Mouse (Mus musculus) gastrocnemius, postnatal 4 days (tissue): Measurements from ENCODE around the gene Trim28. TPM values are rescaled to one million over a fixed set of nuclear protein-coding genes. Genes with fewer than 3 reads are reported as not detected.
A peak's percentile ranks its signal among the peaks of the same experiment; 100 is the strongest.

Experiments used
- DNase-seq, 2 experiments: peaks; one replicate each; pipeline ENCODE4 v3.0.0; 2021 to 2022; ENCODE audit warnings: low spot score in 2 of 2, mixed read lengths in 2 of 2
- total RNA-seq, 2 experiments: library from RNA; stranded (reverse); gene quantifications; 2 replicates each; pipeline ENCODE4 v1.2.3; 2021

Trim28 gene
- total RNA-seq, 2 experiments from 2014 or later: 232 to 252 TPM

DNA sequence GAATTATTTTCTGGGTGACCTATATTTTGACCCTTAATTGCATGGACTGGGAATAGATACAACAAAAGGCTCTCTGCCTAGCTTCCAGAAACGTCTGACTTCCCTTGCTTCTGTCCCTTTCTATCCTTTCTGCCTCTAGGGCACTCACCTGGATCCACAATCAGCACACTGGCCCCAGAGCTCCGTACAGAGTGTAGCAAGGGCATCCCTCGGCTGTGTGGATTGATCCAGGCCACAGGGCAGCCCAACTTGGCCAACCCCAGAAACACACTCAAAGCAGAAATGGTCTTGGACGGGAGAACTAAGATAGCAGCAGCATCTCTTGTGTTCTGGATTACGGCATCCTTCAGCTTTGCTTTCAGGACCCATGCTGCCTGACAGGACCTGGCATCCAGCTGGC, 1.7 kb upstream of the Trim28 start:
- no peak for DNase-seq

DNA sequence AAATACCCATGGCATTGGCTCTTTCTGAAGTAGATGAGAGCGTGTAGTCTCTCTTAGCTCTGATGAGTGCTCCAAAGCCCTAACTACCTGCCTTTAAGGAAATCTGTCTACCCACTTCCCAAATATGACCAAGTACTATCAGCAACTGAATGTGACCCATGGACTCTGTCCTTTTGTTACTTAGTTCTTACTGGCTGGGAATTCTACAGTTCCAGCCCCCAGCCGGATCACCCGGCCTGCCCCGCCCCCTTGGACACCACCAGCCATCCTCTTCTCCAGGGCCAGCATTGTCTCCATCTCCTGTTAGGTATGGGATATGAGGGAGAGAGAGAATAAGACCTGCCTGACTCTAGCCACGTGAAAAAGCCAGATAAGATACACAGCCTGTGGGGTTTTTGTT, 861 bp upstream of the Trim28 start, which contains the start of gene Slc27a5:
TSS of gene Slc27a5 (minus strand) at position 140 of the 400 bp plus-strand sequence.
- DNase-seq: no peak

DNA sequence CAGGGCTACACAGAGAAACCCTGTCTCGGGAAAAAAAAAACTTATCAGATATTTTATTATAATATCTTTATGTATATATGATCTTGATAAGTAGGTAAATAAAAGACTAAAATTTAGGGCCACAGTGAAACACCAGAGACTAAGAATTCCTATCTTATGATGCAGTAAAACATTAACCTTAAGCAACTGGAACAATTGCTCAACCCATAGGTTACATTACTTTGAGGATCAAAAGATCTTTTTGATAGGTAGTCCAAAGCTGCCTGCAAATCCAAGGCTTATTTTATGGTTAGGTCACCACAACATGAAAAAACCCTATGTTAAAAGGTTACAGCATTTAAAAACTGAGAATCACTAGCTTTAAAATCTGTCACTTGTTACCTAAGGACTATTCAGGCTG, 2.7 kb downstream of the Trim28 start:
- DNase-seq: no peak

DNA sequence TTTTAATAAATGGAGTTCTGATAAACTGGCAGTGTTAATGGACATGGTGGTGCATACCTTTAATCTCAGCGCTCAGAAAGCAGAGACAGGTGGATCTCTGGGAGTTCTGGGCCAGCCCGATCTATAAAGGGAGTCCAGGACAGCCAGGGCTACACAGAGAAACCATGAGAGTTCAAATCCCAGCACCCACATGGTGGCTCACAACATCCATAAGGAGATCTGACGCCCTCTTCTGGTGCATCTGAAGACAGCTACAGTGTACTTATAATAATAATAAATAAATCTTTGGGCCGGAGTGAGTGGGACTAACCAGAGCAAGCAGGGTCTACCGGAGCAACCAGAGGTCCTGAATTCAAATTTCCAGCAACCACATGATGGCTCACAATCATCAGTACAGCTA, 4.5 kb downstream of the Trim28 start:
- DNase-seq: no peak

DNA sequence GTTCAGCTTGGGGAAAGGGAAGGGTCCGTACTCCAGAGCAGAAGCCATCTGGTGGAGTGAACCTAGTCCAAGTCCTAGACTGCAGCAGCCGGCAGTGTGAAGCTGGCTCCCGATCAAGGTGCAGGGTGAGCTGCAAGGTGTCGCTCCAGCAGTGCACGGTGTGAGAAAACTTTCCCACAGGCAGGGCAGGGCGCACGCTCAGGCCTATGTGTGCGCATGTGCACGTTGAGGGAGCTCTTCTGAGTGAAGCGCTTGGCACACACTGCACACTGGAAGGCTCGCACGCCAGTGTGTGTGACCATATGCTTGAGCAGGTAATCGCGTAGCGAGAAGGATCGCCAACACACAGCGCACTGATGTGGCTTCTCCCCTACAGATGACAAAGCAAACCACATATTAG, 7.1 kb downstream of the Trim28 start:
- DNase-seq: no peak

DNA sequence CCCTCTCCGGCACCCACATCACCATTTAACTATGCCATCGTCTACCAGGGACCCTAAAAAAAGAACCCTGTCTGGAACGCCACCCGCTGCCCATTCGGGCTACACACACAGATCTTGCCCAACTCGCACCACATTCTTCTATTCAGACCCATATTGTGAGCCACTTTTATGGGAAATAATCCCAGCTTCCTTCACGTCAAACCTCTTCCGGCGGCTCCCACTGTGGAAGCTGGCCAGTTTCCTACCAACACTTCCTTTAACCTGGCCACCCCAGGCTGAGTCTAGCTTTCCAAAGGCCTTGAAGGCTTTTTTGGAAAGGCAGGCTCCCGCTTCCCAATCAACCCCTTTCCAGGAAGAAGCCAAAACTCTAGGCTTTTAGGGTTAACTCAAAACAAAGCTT, 7.6 kb downstream of the Trim28 start:
- no peak for DNase-seq

DNA sequence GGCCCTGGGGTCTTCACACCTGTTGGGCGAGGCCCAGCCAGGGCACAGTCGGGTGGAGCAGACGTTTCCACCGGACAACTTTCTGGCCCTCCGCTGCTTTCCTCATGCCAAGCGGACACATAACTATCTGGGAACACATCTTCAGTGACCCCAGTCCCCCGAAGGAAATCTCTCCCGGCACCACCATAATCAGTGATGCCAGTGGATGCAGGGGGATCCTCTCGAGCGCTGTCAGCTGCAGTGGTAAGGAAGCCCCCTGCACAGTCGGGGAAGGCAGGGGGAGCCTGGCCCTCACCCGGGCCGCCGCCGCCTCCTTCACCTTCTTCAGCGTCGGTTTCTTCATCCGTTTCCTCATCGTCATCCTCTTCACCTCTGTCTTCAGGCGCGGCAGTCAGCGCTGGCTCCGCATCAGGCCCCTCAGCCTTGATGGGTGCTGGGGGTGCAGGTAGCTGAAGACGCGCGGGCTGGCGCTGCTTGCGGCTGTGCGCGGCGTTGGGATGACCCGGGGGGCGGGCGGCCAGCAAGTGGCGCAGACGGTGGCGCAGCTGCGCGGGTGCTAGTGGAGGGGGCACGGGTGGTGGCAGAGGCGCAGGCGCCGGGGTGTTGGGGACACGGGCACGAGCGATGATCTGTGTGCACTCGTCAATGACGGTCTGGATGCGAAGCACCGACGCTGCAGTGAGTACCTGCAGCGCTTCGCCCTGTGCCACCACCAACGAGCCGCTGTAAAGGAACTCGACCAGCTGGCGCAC, 8.6 kb downstream of the Trim28 start:
- no peak for DNase-seq

DNA sequence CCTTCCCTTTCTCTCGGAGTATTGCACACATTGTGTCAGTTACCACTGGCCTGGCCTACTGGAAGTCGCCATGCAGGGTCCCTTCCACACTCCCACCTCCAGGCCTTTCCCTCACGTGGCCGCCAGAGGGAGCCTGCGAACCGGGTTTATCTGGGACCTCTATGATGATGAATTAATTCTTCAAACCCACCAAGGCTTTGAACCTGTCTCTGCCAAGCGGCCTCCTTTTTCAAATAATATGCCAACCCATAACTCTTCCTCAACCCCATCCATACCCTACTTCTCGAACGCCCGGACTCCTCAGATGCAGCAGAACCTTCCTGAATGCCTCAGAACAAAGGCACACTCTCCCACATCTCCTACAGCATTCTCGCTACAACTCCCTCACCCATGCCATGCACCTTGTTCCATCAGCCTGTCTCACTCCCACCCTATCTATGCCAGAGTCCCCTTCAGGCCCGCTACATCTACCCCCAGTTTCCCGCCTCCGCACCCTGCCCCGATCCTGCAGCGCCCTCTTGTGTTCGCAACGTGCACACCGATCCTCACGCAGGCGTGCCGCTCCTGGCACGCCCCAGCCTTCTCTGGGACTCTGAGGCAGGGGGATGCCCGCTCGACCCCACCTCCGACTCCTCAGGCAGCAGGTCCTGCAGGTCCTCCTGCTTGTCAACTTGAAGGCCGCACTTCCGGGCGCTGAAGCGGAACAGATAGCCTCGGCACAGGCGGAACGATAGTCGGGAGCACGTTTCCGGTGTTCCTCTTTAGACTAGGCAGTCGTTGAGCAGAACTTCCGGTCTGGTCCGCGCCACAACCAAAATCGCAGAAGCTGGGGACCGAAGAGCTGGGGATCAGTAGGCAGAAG, 10.5 kb downstream of the Trim28 start:
- DNase-seq: peak; percentile 75 to 93

DNA sequence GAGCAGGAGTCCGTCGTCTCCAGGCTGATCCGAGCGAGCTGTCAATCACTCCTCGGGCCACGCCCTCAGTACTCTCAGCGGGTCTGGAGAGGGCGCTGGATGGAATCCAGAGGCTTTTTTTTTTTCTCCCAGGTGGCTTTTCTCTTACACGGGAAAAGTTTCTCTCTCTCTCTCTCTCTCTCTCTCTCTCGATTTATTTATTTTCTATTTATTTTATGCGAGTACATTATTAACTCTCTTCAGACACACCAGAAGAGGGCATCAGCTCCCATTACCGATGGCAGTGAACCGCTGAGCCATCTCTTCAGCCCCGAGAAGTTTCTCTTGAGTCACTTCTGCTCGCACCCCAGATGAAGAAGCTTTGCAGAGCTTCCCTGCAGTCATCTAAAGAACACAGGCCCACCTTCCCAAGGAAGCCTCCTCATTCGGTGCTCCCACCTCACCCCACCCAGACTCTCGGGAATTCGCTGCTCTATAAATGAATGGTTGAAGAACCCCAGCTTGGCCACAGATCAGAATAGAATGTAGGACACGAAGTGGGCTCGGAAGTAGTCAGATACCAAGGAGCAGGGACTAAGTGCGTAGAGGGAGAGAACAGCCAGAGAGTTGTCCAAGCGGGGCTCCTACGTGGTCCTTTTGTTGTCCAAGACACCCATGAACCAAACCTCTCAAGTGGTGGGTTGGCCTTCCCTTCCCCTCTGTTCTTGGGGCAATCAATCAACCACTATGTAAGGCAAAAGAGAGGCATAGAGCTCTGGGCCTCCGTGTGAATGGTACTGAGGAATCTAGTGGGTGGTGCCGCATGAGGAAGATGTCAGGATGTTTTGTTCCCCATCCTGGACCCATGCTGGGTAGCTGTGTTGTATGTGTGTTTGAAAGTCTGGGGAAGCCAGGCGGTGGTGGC, 11.3 kb downstream of the Trim28 start, which contains the start of gene Zbtb45:
TSS of gene Zbtb45 (minus strand) at position 30 of the 904 bp plus-strand sequence.
- DNase-seq: no peak

DNA sequence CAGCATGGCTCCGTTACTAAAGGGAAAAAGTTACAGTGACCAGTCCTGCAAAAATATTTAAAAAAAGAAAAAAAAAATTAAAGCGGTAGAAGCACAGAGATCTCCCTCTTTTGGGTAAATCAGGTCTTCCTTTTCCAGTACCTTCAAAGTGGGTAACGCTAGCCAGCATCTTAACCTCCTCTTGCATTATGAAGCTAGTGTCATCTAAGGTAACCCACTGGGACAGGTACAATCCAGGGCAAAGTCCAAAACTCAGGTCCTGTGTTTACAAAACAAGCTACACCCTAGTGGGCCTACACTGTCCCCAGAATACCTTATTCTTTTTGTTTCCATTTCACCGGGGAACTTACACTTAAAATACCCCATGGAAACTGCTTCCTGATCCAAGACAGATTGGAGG, 14.8 kb downstream of the Trim28 start:
- no peak for DNase-seq

DNA sequence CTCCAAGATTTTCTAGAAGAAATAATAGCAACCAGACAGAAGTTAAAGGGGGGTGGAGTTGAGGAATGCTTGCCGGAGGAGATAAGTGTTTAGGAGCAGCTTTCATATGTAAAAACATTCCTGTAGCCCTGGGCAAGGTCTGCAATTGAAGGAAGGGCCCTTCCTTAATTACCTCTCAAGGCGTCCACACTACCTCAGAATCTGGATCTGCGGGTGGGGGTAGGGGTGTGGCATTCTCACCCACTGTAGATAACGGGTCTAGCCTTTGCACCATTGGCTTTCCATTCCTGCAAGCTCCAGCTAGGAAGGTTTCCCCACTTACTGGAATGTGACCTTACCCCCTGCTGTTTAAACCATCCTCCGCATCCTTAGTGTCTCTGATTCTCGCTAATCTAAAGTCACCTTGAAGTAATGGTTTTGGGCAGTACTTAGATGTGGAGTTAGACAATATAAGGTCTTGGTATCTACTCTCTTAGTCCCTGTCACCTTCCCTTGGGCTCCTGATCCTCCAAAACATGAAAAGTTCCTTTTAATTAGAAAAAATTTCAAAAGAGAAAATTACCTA, 15.4 kb downstream of the Trim28 start:
- DNase-seq: no peak

DNA sequence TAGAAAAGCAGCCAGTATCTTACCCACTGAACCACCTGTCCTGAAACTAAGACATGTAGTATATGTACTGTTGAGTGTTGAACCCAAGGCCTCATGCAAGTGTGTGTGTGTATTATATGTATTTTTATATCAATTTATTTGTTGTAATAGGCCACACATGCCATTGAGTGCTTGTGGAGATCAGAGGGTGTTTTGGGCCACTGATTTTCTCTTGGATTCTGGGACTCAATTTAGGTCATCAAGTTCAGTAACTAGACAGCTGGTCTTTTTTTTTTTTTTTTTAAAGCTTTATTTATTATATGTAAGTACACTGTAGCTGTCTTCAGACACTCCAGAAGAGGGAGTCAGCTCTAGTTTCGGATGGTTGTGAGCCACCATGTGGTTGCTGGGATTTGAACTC, 16.3 kb downstream of the Trim28 start:
- DNase-seq: no peak

DNA sequence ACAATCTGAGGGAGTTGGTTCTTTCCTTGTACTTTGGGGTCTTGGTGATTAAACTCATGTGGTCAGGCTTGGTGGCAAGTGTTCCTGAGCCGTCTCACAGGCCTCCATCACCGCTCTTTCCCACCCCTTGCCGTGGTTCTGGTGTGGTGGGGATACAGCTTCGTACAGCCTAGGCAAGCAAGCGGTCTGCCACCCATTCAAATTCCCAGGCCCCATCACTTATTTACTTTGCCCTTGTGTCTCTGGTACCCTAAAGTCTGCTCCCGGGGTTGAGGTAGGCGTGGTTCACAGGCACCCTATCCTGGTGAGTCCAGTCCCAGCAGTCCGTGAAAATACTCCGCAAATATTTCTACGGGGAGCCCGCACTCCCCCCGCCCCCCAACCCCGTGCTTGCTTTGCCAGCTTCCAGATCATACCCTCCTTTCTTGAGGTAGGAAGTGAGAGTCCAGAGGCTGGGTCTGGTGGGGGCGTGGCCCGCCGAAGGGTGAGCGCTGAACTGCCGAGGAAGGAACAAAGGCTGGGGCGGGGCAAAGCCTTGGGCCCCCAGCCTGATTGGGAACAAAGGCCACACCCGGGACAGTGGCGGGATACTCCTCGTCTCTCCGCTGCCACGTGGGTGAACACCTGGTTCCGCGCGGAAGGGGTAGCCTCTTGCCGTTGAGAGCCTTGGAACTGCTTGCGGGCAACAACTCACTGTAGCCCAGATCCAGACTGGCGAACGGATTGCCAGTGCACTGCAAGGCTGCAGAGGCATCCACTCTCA, 24.0 kb downstream of the Trim28 start:
- peak in 1 of 2 experiments; percentile 69 for DNase-seq

DNA sequence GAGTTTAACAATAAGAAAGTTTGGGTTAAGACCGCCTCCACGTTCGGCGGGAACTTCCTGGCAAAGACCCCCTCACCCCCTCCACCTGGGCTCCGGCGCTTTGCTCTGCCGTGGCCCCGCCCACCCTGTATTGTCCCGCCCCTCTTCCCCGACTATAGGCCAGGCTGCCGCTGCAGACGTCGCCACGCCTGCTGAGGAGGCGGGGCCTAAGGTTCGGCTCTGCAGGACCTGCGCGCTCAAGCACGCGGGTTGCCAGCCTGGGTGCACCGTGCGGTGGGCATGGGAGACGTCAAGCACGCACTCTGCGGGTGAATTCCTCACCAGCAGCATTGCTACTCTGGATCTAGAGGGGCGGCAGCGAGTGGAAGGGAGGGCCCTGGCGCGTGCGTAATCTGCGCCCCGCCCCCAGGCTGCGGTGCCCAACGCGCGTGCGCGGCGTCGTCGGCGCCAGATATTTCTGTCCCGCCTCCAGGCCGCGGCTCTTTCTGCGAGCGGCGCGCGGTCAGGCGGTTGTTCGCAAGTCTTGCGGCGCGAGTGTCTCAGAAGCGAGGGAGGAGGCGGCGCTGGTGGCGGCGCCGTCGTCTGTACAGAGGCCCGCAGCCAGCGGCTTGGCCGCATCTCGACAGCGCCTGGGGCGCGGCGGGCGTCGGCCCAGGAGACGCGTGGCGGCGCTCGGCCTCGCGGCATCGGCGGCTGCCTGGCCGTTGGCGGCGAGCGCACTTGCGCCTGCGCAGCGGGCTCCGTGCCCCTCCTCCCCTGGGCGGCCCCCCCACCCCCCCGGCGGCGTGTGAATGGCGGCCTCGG, 25.2 kb downstream of the Trim28 start:
- peak; percentile 92 to 95 for DNase-seq

DNA sequence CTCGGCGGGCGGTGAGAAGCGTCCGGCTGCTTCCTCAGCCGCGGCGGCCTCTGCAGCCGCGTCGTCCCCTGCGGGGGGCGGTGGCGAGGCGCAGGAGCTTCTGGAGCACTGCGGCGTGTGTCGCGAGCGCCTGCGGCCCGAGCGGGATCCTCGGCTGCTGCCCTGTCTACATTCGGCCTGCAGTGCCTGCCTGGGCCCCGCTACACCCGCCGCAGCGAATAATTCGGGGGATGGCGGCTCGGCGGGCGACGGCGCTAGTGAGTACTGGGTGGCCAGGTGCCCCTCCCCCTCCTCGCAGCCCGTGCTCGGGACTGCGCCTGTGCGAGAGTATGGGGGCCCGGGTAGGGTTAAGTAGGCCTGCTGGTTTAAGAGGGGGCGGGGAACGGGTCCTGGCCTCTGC, 25.9 kb downstream of the Trim28 start:
- DNase-seq: peak; percentile 68 to 85

DNA sequence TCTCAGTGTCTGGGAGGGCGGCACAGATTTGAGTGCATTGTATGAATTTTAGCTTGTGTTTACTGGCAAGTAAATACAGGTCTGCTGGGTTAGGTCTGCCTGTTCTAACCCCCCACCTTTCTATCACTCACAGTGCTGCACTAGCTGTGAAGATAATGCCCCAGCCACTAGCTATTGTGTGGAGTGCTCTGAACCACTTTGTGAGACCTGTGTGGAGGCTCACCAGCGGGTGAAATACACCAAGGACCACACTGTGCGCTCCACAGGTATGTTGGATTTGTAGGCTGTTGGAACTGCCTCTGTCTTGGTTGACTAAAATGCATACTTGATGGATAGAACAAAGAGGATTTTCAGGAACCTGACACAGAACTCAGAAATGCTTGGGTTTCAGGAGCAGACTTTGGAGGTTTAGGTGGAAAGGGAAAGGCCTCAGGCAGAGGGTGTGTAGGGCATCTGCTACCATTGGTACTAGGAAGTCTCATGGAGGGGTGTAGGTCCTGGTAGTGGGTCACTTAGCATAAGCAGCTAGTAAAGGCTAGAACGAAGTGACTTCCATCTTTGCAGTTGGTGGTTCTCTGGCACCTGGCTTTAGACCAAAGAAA, 26.7 kb downstream of the Trim28 start:
- no peak for DNase-seq

DNA sequence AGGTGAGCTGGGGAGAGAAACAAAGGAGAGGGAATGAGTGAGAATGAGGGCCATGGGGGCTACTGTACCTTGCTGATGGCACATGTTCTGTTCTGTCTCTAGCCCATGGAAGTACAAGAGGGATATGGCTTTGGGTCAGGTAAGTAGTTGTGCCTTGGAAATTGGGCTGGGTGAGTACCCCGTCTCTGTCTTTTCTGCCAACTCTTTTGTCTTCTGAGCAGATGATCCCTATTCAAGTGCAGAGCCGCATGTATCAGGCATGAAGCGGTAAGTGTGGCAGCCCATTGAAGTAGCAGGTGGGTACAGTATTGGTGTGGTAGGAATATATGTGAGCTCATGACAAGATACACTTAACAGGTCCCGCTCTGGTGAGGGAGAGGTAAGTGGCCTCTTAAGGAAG, 30.1 kb downstream of the Trim28 start:
- no peak for DNase-seq

DNA sequence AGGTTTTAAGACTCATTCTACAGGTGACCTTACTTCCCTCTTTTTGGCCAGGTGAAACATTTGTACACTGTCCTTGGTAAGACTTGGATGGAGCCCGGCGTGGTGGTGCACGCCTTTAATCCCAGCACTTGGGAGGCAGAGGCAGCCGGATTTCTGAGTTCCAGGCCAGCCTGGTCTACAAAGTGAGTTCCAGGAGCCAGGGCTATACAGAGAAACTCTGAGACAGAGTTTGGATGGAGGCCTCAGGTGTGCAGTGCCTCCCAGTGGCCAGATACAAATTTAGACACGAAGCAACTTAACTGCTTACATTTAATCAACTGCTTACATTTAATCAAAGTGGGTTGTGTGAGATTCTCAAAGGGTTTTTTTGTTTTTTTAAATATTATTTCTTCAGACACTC, 32.2 kb downstream of the Trim28 start:
- DNase-seq: no peak

DNA sequence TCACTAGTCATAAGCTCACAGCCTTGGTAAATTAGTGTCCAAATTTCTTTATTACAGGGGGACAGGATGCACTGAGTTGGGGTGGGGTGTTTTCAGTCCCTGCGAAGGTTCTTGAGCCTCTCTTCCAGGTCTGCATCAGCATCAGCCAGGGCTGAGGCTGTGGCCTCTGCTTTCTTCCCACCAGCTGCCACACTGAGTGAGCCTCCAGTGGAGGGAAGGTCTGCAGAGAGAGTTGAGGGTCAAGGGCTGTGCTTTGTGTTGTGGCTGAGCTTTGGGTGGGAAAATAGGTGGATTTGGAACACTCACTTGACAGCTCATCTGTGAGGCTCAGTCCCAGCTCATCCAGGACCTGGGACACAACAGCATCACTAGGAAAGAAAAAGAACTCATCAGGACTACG, 33.1 kb downstream of the Trim28 start:
- no peak for DNase-seq
